Mouse (Mus musculus) olfactory bulb, adult 2 months (tissue): ENCODE results near the gene Mga. TPM values are rescaled to one million over a fixed set of nuclear protein-coding genes. Genes with fewer than 3 reads are reported as not detected.
A peak's percentile ranks its signal among the peaks of the same experiment; 100 is the strongest.

Experiments used
- H3K27ac ChIP-seq: fragments of 200-500 bp; 2 replicates; pipeline ENCODE4 v1.5.1; 2012; ENCODE audit warnings: low read depth, low read length; ENCODE audit not compliant: insufficient read depth
- H3K4me1 ChIP-seq: fragments of 200-500 bp; 2 replicates; pipeline ENCODE4 v1.6.1; 2012; ENCODE audit warnings: low read length; ENCODE audit not compliant: control insufficient read depth, insufficient read depth
- H3K4me3 ChIP-seq: fragments of 200-500 bp; 2 replicates; pipeline ENCODE4 v1.5.1; 2012; ENCODE audit warnings: mild to moderate bottlenecking, low read depth, low read length, moderate library complexity; ENCODE audit not compliant: insufficient read depth
- CTCF ChIP-seq: fragments of 200-500 bp; IDR thresholded peaks from 2 replicates; pipeline ENCODE4 v1.5.1; 2012; ENCODE audit warnings: low read depth, mild to moderate bottlenecking, low read length, moderate library complexity; ENCODE audit not compliant: insufficient read depth
- POLR2A ChIP-seq: fragments of 200-500 bp; IDR thresholded peaks from 2 replicates; pipeline ENCODE4 v1.6.1; 2012; ENCODE audit warnings: mild to moderate bottlenecking, low read depth, low read length, moderate library complexity; ENCODE audit not compliant: insufficient read depth
- WGBS: fragments of 180-500 bp; shearing (Covaris S2); methylation state at CpG from one replicate; pipeline ENCODE4 v1.1.7; 2018; 5-methylcytosine and 5-hydroxymethylcytosine counted together
- polyA plus RNA-seq: library from polyadenylated mRNA; stranded (reverse); fragments of >200 nt; gene quantifications from 2 replicates; pipeline ENCODE4 v1.2.4, GENCODE M21; 2012; ENCODE audit warnings: low replicate concordance; ENCODE audit not compliant: missing spikeins, insufficient read depth, insufficient read length

The Mga gene
- polyA plus RNA-seq, 1 experiment: 172 TPM

GRCm38 (mm10) chr2:119981631-119982030 lies 84.6 kb downstream of the Mga start:
- Histone ChIP-seq H3K27ac (peak overlapping the region; percentile 50; the same call in 1 of the 2 replicates), H3K4me3 (no peak overlapping the region), H3K4me1 (peaks cover 19% of the 10 kb centered on the region)
- WGBS: 75% methylated on average over 2 of the region's 2 CpGs
- TF ChIP-seq CTCF (no peak), POLR2A (no peak)

DNA sequence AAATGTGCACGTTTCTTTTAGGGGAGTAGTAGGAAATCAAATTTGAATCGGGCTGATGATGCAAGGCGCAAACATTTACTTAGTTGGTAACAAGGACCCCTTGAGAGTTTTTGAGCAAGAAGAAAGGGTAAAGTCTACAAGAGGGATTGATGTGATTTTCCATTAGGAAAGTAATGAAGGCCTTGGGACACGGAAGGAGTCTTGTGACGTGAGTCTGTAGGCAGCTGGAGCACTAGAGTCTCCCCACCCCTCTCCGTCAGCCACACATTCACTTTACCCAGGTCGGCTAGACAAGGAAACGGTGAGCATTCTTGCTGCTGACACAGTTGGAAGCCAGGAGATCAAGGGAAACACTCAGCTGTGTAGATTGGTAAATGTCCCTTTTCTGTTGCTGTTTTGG lies 88.8 kb downstream of the Mga start:
- WGBS: 51% methylated on average over 8 of the region's 8 CpGs
- H3K4me1 ChIP-seq: peaks cover 12% of the 10 kb centered on the region
- TF ChIP-seq CTCF (no peak), POLR2A (no peak)

GRCm38 (mm10) chr2:119986369-119986768 lies 89.3 kb downstream of the Mga start:
- no peak for TF ChIP-seq POLR2A
- no peak for TF ChIP-seq CTCF
- H3K4me1 ChIP-seq: peaks cover 14% of the 10 kb centered on the region
- 72% methylated on average over 6 of the region's 6 CpGs for WGBS
- H3K4me3 ChIP-seq: no peak overlapping the region
- no peak overlapping the region for H3K27ac ChIP-seq

More for the DNA sequence above, 88.8 kb downstream of the Mga start:
- Histone ChIP-seq H3K27ac (no peak overlapping the region), H3K4me3 (no peak overlapping the region)

GRCm38 (mm10) chr2:119987441-119987840 lies 90.4 kb downstream of the Mga start:
- H3K4me3 ChIP-seq: no peak overlapping the region
- peaks cover 10% of the 10 kb centered on the region for H3K4me1 ChIP-seq
- no peak overlapping the region for H3K27ac ChIP-seq
- TF ChIP-seq POLR2A: no peak
- TF ChIP-seq CTCF: no peak
- WGBS: 97% methylated on average over 2 of the region's 2 CpGs

- no peak for TF ChIP-seq CTCF
- no peak for TF ChIP-seq POLR2A
- H3K4me3 ChIP-seq: no peak overlapping the region
- 82% methylated on average over 4 of the region's 4 CpGs for WGBS
- peaks cover 12% of the 10 kb centered on the region for H3K4me1 ChIP-seq
- H3K27ac ChIP-seq: no peak overlapping the region
These were observed 91.9 kb downstream of the Mga start for GRCm38 (mm10) chr2:119988952-119989351.

- 70% methylated on average over 6 of the region's 6 CpGs for WGBS
- TF ChIP-seq CTCF: no peak
- TF ChIP-seq POLR2A: no peak
- Histone ChIP-seq H3K4me1 (peaks cover 20% of the 10 kb centered on the region), H3K27ac (no peak overlapping the region), H3K4me3 (no peak overlapping the region)
These were observed 93.9 kb downstream of the Mga start for GRCm38 (mm10) chr2:119990881-119991280.

DNA sequence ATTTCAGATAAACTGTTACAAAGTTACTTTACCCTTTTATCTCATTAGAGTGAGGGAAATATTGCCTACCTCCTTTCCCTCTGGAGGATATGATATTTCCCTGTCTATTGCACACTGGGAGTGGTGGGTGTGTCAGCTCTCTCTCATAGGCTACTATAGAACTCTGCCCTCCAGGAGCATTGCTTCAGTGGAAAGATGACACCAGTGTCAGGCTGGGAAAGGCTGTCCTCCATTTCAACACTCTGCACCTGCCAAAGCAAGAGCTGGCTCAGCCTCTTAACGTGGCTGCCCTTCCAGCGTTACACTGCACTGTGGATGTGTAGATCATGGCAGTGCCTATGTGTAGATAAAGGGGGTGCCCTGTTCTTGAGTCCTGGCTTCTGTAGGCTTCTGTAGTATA lies 95.3 kb downstream of the Mga start:
- Histone ChIP-seq H3K27ac (no peak overlapping the region), H3K4me3 (no peak overlapping the region), H3K4me1 (peaks cover 24% of the 10 kb centered on the region)
- TF ChIP-seq CTCF: no peak
- TF ChIP-seq POLR2A: no peak
- WGBS: 71% methylated on average over 2 of the region's 2 CpGs

DNA sequence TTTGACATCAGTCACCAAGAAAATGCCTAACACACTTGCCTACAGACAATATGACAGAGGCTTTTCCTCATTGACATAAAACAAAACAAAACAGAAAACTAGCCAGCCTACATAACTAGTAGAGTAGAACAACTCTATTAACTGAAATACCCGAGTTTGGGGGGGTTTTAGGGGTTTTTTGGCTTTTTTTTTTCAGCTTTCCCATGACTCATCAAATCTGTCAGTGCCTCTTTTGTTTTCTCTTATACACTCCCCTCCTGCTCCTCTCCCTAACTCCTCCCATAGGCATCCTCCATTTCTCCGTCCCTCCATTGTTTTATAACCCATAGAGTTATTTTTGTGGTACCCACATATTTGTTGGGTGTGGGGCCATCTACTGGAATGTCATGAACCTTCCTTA lies 96.5 kb downstream of the Mga start:
- TF ChIP-seq CTCF (no peak), POLR2A (no peak)
- whole genome bisulfite sequencing: 24% methylated on average over 2 of the region's 2 CpGs

GRCm38 (mm10) chr2:119994839-119995238 lies 97.8 kb downstream of the Mga start:
- Histone ChIP-seq H3K4me1 (peaks cover 24% of the 10 kb centered on the region), H3K4me3 (no peak overlapping the region), H3K27ac (peak overlapping the region; percentile 23)
- TF ChIP-seq POLR2A: no peak
- WGBS: 83% methylated on average over 6 of the region's 6 CpGs

More for the DNA sequence above, 96.5 kb downstream of the Mga start:
- Histone ChIP-seq H3K4me1 (peaks cover 26% of the 10 kb centered on the region), H3K4me3 (no peak overlapping the region), H3K27ac (peak overlapping the region; percentile 10; the same call in 1 of the 2 replicates)
